Mouse (Mus musculus) testis, adult 2 months (tissue): ENCODE results near the gene Apip. TPM values are rescaled to one million over a fixed set of nuclear protein-coding genes. Genes with fewer than 3 reads are reported as not detected.

Source experiments
- H3K27ac ChIP-seq: fragments of 200-500 bp; 2 replicates; pipeline ENCODE4 v1.5.1; 2012; ENCODE audit warnings: low read depth, low read length; ENCODE audit not compliant: control insufficient read depth, insufficient read depth
- H3K27me3 ChIP-seq: fragments of 200-500 bp; 2 replicates; pipeline ENCODE4 v1.6.1; 2012; ENCODE audit warnings: mild to moderate bottlenecking, low read length, moderate library complexity; ENCODE audit not compliant: control insufficient read depth, insufficient read depth
- H3K36me3 ChIP-seq: fragments of 200-500 bp; 2 replicates; pipeline ENCODE4 v1.6.1; 2012; ENCODE audit warnings: mild to moderate bottlenecking, low read length; ENCODE audit not compliant: control insufficient read depth, insufficient read depth
- H3K4me1 ChIP-seq: fragments of 200-500 bp; 2 replicates; pipeline ENCODE4 v1.6.1; 2012; ENCODE audit warnings: low read length; ENCODE audit not compliant: control insufficient read depth, insufficient read depth
- H3K4me3 ChIP-seq: fragments of 200-500 bp; 2 replicates; pipeline ENCODE4 v1.5.1; 2012; ENCODE audit warnings: low read depth, mild to moderate bottlenecking, low read length, moderate library complexity, mixed read lengths; ENCODE audit not compliant: control insufficient read depth
- CTCF ChIP-seq: fragments of 200-500 bp; IDR thresholded peaks from 2 replicates; pipeline ENCODE4 v1.5.1; 2012; ENCODE audit warnings: low read depth, mild to moderate bottlenecking, inconsistent platforms, low read length, moderate library complexity; ENCODE audit not compliant: control insufficient read depth, insufficient read depth, insufficient replicate concordance
- POLR2A ChIP-seq: fragments of 200-500 bp; IDR thresholded peaks from 2 replicates; pipeline ENCODE4 v1.6.1; 2012; ENCODE audit warnings: low read depth, mild to moderate bottlenecking, inconsistent platforms, low read length, moderate library complexity; ENCODE audit not compliant: control insufficient read depth
- polyA plus RNA-seq: library from polyadenylated mRNA; depleted of rRNA; stranded (reverse); fragments of >200 nt; gene quantifications from 2 replicates; pipeline ENCODE4 v1.2.3, GENCODE M21; 2012; rRNA removed

The Apip gene
- polyA plus RNA-seq, 1 experiment, result 16.9 TPM

- H3K4me3 ChIP-seq, result no peak overlapping the region
- H3K27me3 ChIP-seq, result no peaks in the 10 kb centered on the region
- H3K4me1 ChIP-seq, result no peaks in the 10 kb centered on the region
- H3K27ac ChIP-seq, result no peak overlapping the region
- no peaks in the 10 kb centered on the region for H3K36me3 ChIP-seq
- TF ChIP-seq CTCF, result no peak
- TF ChIP-seq POLR2A, result no peak
Observed at GRCm38 (mm10) chr2:103138529-103139265, 65.2 kb downstream of the Apip start.

Other genes with a start within 250 kb of the Apip start
- gene Cd44, start 172.0 kb upstream of the Apip start, polyA plus RNA-seq, result 0.15 and 0.37 TPM in 2 replicates
- gene Pdhx, start 162 bp upstream of the Apip start, polyA plus RNA-seq, result 47.9 and 50.3 TPM in 2 replicates
- gene Ehf, start 229.6 kb downstream of the Apip start, polyA plus RNA-seq, result 0.41 and 3.5 TPM in 2 replicates